Mouse (Mus musculus) liver, embryonic 16.5 days (tissue): ENCODE measurements around the gene Veph1. TPM values are rescaled to one million over a fixed set of nuclear protein-coding genes. Genes with fewer than 3 reads are reported as not detected.

ENCODE experiments used
- ATAC-seq: fragments of 200-750 bp; cut with Nextera tagmentation; 2 replicates; pipeline ENCODE4 v1.8.0; 2017; ENCODE audit warnings: low read depth, mild to moderate bottlenecking, moderate number of reproducible peaks, moderate library complexity
- H3K27ac ChIP-seq: fragments of 300-500 bp; sonication (generic); 2 replicates; pipeline ENCODE4 v1.5.1; 2014; ENCODE audit warnings: mild to moderate bottlenecking, low read length
- H3K27me3 ChIP-seq: fragments of 300-500 bp; sonication (generic); 2 replicates; pipeline ENCODE4 v1.6.1; 2014; ENCODE audit warnings: low read depth, low read length, mixed read lengths; ENCODE audit not compliant: control insufficient read depth, insufficient read depth
- H3K36me3 ChIP-seq: fragments of 300-500 bp; sonication (generic); 2 replicates; pipeline ENCODE4 v1.6.1; 2014; ENCODE audit warnings: mild to moderate bottlenecking; ENCODE audit not compliant: control insufficient read depth, insufficient read depth
- H3K4me1 ChIP-seq: fragments of 300-500 bp; sonication (generic); 2 replicates; pipeline ENCODE4 v1.6.1; 2014; ENCODE audit warnings: low read depth, low read length, mixed read lengths; ENCODE audit not compliant: control insufficient read depth
- H3K4me2 ChIP-seq: fragments of 300-500 bp; sonication (generic); 2 replicates; pipeline ENCODE4 v1.6.1; 2014; ENCODE audit warnings: low read depth, low read length, mixed read lengths
- H3K4me3 ChIP-seq: fragments of 300-500 bp; sonication (generic); 2 replicates; pipeline ENCODE4 v1.5.1; 2014; ENCODE audit warnings: low read depth, mild to moderate bottlenecking, low read length
- H3K9ac ChIP-seq: fragments of 300-500 bp; sonication (generic); 2 replicates; pipeline ENCODE4 v1.6.1; 2014; ENCODE audit warnings: low read depth, low read length
- H3K9me3 ChIP-seq: fragments of 300-500 bp; sonication (generic); replicated peaks from 2 replicates; pipeline ENCODE4 v1.6.1; 2016; ENCODE audit warnings: low read length; ENCODE audit not compliant: control insufficient read depth
- WGBS: fragments of 180-500 bp; shearing (Covaris S2); extraction: QIAGEN DNeasy Blood & Tissue Kit; methylation state at CpG from one replicate; pipeline ENCODE4 v1.1.7; 2014; ENCODE audit not compliant: insufficient replicate concordance; 5-methylcytosine and 5-hydroxymethylcytosine counted together
- polyA plus RNA-seq: library from polyadenylated mRNA; unstranded; fragments of >200 nt; fragmentation: Nextera tagmentation; extraction: Ambion mirVana; gene quantifications from 2 replicates; pipeline ENCODE4 v1.2.1, GENCODE M21; 2015

The Veph1 gene
- polyA plus RNA-seq, 1 experiment from 2014 or later = 0.12 TPM

GRCm38 (mm10) chr3:66070274-66070673, 226.4 kb downstream of the Veph1 start:
- Histone ChIP-seq H3K36me3 (no peaks in the 10 kb centered on the region), H3K4me1 (no peaks in the 10 kb centered on the region), H3K9me3 (no peaks in the 10 kb centered on the region), H3K4me3 (no peak overlapping the region), H3K4me2 (no peak overlapping the region), H3K27me3 (no peaks in the 10 kb centered on the region), H3K9ac (no peak overlapping the region), H3K27ac (no peak overlapping the region)
- ATAC-seq = no peak
- 70% methylated on average over 1 of the region's 1 CpGs for whole genome bisulfite sequencing

- no peak for ATAC-seq
- Histone ChIP-seq H3K36me3 (no peaks in the 10 kb centered on the region), H3K27ac (no peak overlapping the region), H3K9ac (no peak overlapping the region), H3K4me2 (no peak overlapping the region), H3K4me3 (no peak overlapping the region), H3K27me3 (no peaks in the 10 kb centered on the region), H3K4me1 (no peaks in the 10 kb centered on the region), H3K9me3 (no peaks in the 10 kb centered on the region)
- 37% methylated on average over 6 of the region's 6 CpGs for WGBS
Observed at GRCm38 (mm10) chr3:66063881-66064280, 232.8 kb downstream of the Veph1 start.

GRCm38 (mm10) chr3:66056912-66057311, 239.7 kb downstream of the Veph1 start:
- no peak overlapping the region for H3K27ac ChIP-seq
- no peak overlapping the region for H3K9ac ChIP-seq
- WGBS = 81% methylated on average over 16 of the region's 16 CpGs

GRCm38 (mm10) chr3:66055652-66056051, 241.0 kb downstream of the Veph1 start:
- no peak overlapping the region for H3K4me2 ChIP-seq
- WGBS = 66% methylated on average over 7 of the region's 7 CpGs
- H3K4me3 ChIP-seq = no peak overlapping the region
- H3K9me3 ChIP-seq = no peaks in the 10 kb centered on the region
- no peak for ATAC-seq
- no peak overlapping the region for H3K9ac ChIP-seq
- H3K27me3 ChIP-seq = no peaks in the 10 kb centered on the region
- no peaks in the 10 kb centered on the region for H3K4me1 ChIP-seq
- no peaks in the 10 kb centered on the region for H3K36me3 ChIP-seq
- H3K27ac ChIP-seq = no peak overlapping the region

More at GRCm38 (mm10) chr3:66056912-66057311, 239.7 kb downstream of the Veph1 start:
- no peak overlapping the region for H3K4me2 ChIP-seq
- no peaks in the 10 kb centered on the region for H3K9me3 ChIP-seq
- ATAC-seq = no peak
- H3K4me3 ChIP-seq = no peak overlapping the region
- no peaks in the 10 kb centered on the region for H3K27me3 ChIP-seq
- H3K36me3 ChIP-seq = no peaks in the 10 kb centered on the region
- no peaks in the 10 kb centered on the region for H3K4me1 ChIP-seq

- Histone ChIP-seq H3K4me2 (no peak overlapping the region), H3K9ac (no peak overlapping the region), H3K27ac (no peak overlapping the region), H3K36me3 (no peaks in the 10 kb centered on the region), H3K9me3 (no peaks in the 10 kb centered on the region), H3K4me3 (no peak overlapping the region), H3K4me1 (no peaks in the 10 kb centered on the region), H3K27me3 (no peaks in the 10 kb centered on the region)
- no peak for ATAC-seq
- 53% methylated on average over 10 of the region's 10 CpGs for WGBS
Observed at GRCm38 (mm10) chr3:66050092-66050886, 246.3 kb downstream of the Veph1 start.

- Histone ChIP-seq H3K4me3 (no peak overlapping the region), H3K27me3 (no peaks in the 10 kb centered on the region), H3K4me2 (no peak overlapping the region), H3K27ac (no peak overlapping the region), H3K4me1 (no peaks in the 10 kb centered on the region), H3K9ac (no peak overlapping the region), H3K9me3 (no peaks in the 10 kb centered on the region), H3K36me3 (no peaks in the 10 kb centered on the region)
- ATAC-seq = no peak
- 62% methylated on average over 5 of the region's 5 CpGs for WGBS
Observed at GRCm38 (mm10) chr3:66040857-66041494, 255.7 kb downstream of the Veph1 start.

GRCm38 (mm10) chr3:66035226-66035625, 261.4 kb downstream of the Veph1 start:
- no peak overlapping the region for H3K4me2 ChIP-seq
- no peak overlapping the region for H3K27ac ChIP-seq
- no peak for ATAC-seq
- WGBS = 57% methylated on average over 5 of the region's 5 CpGs
- H3K9me3 ChIP-seq = no peaks in the 10 kb centered on the region
- H3K4me1 ChIP-seq = no peaks in the 10 kb centered on the region
- no peak overlapping the region for H3K4me3 ChIP-seq
- no peaks in the 10 kb centered on the region for H3K27me3 ChIP-seq
- no peak overlapping the region for H3K9ac ChIP-seq
- H3K36me3 ChIP-seq = no peaks in the 10 kb centered on the region

- no peak overlapping the region for H3K4me2 ChIP-seq
- ATAC-seq = no peak
- no peak overlapping the region for H3K9ac ChIP-seq
- no peaks in the 10 kb centered on the region for H3K4me1 ChIP-seq
- H3K9me3 ChIP-seq = no peaks in the 10 kb centered on the region
- no peak overlapping the region for H3K27ac ChIP-seq
- no peaks in the 10 kb centered on the region for H3K27me3 ChIP-seq
- no peak overlapping the region for H3K4me3 ChIP-seq
- H3K36me3 ChIP-seq = no peaks in the 10 kb centered on the region
- WGBS = 32% methylated on average over 2 of the region's 2 CpGs
Observed at GRCm38 (mm10) chr3:66033346-66033745, 263.3 kb downstream of the Veph1 start.

GRCm38 (mm10) chr3:66025454-66025853, 271.2 kb downstream of the Veph1 start:
- Histone ChIP-seq H3K9me3 (no peaks in the 10 kb centered on the region), H3K4me1 (no peaks in the 10 kb centered on the region), H3K27me3 (no peaks in the 10 kb centered on the region), H3K27ac (no peak overlapping the region), H3K9ac (no peak overlapping the region), H3K36me3 (no peaks in the 10 kb centered on the region), H3K4me3 (no peak overlapping the region), H3K4me2 (no peak overlapping the region)
- 53% methylated on average over 3 of the region's 3 CpGs for WGBS
- ATAC-seq = no peak
